In genomic region chrX:94657734-94658133, GRCm38 (mm10) we compare ENCODE assay signal across 27 mouse cellular contexts. TPM values are rescaled to one million over a fixed set of nuclear protein-coding genes. Genes with fewer than 3 reads are reported as not detected.
A peak's percentile ranks its signal among the peaks of the same experiment; 100 is the strongest.
DNase-seq lines count a peak whose midpoint lies in the region; ATAC-seq and TF ChIP-seq lines count a peak whose summit lies in the region.
"Had no signal": no experiment of that assay in that cellular context is flagged by ENCODE, and none has a peak within 500 bp of the region (broad histone marks: within the 10 kb centered on the region; RNA-seq: fewer than 3 reads in every experiment).

No protein-coding gene starts in this region.

- 57% methylated on average over 2 of the region's 2 CpGs for WGBS in heart, embryonic 11.5 days (ENCODE audit: insufficient replicate concordance)
- 46% methylated on average over 2 of the region's 2 CpGs for WGBS in kidney, embryonic 15.5 days

- H3K4me3 ChIP-seq in testis, adult 2 months (ENCODE audit: control insufficient read depth, low read depth, low read length), result no peak overlapping the region
- no peak overlapping the region for H3K4me3 ChIP-seq in heart, embryonic 11.5 days (ENCODE audit: low read depth, low read length)
- H3K4me3 ChIP-seq in kidney, embryonic 15.5 days (replicated peaks), result no peak overlapping the region
- H3K4me3 ChIP-seq: embryonic facial prominence, embryonic 15.5 days; erythroblast, embryonic 14.5 days; heart, embryonic 10.5 days; heart, embryonic 15.5 days; hindbrain, embryonic 13.5 days had no signal

- H3K9ac ChIP-seq in heart, embryonic 11.5 days (ENCODE audit: low read depth, low read length), result no peak overlapping the region
- H3K9ac ChIP-seq in kidney, embryonic 15.5 days, result no peak overlapping the region
- H3K9ac ChIP-seq: embryonic facial prominence, embryonic 15.5 days; heart, embryonic 15.5 days; hindbrain, embryonic 13.5 days had no signal

- no peaks in the 10 kb centered on the region for H3K4me1 ChIP-seq in testis, adult 2 months (ENCODE audit: control insufficient read depth, insufficient read depth, low read length)
- H3K4me1 ChIP-seq in heart, embryonic 11.5 days (ENCODE audit: control insufficient read depth, insufficient read depth, low read length), result no peaks in the 10 kb centered on the region
- H3K4me1 ChIP-seq in kidney, embryonic 15.5 days, result no peaks in the 10 kb centered on the region
- H3K4me1 ChIP-seq: embryonic facial prominence, embryonic 15.5 days; heart, embryonic 10.5 days; heart, embryonic 15.5 days; hindbrain, embryonic 13.5 days had no signal

- H3K27ac ChIP-seq in testis, adult 2 months (ENCODE audit: control insufficient read depth, insufficient read depth, low read depth, low read length), result peak overlapping the region; percentile 39; the same call in 1 of the 2 replicates
- H3K27ac ChIP-seq in heart, embryonic 11.5 days (ENCODE audit: low read depth, low read length), result no peak overlapping the region
- H3K27ac ChIP-seq in kidney, embryonic 15.5 days, result no peak overlapping the region
- H3K27ac ChIP-seq: embryonic facial prominence, embryonic 15.5 days; heart, embryonic 10.5 days; heart, embryonic 15.5 days; hindbrain, embryonic 13.5 days; hindbrain, postnatal 0 days had no signal

- TF ChIP-seq CTCF in testis, adult 2 months (IDR thresholded peaks at IDR 0.05; ENCODE audit: control insufficient read depth, insufficient read depth, insufficient replicate concordance, low read depth, low read length), result no peak

- no peaks in the 10 kb centered on the region for H3K27me3 ChIP-seq in testis, adult 2 months (ENCODE audit: control insufficient read depth, insufficient read depth, low read length)
- H3K27me3 ChIP-seq in heart, embryonic 11.5 days (ENCODE audit: control insufficient read depth, insufficient read depth, low read length), result no peaks in the 10 kb centered on the region
- peaks cover 19% of the 10 kb centered on the region for H3K27me3 ChIP-seq in kidney, embryonic 15.5 days
- H3K27me3 ChIP-seq: embryonic facial prominence, embryonic 15.5 days; heart, embryonic 15.5 days had no signal

- no peak for TF ChIP-seq POLR2A in testis, adult 2 months (IDR thresholded peaks at IDR 0.05; ENCODE audit: control insufficient read depth, low read depth, low read length)

- H3K9me3 ChIP-seq in heart, embryonic 11.5 days (replicated peaks; ENCODE audit: control insufficient read depth, low read length), result no peaks in the 10 kb centered on the region
- H3K9me3 ChIP-seq in kidney, embryonic 15.5 days (replicated peaks), result no peaks in the 10 kb centered on the region
- H3K9me3 ChIP-seq: embryonic facial prominence, embryonic 15.5 days; G1E; heart, embryonic 10.5 days; heart, embryonic 15.5 days; hindbrain, embryonic 13.5 days had no signal

- ATAC-seq in heart, embryonic 11.5 days (replicated peaks; ENCODE audit: insufficient number of reproducible peaks, low FRiP score, low TSS enrichment), result no peak
- ATAC-seq in kidney, embryonic 15.5 days (replicated peaks; ENCODE audit: low FRiP score), result no peak
- ATAC-seq: activated CD4-positive, CD25-positive, alpha-beta regulatory T cell, adult 4 months; CD4-positive, CD25-positive, alpha-beta regulatory T cell, adult 4 months; forebrain, embryonic 16.5 days; hindbrain, postnatal 0 days; Patski had no signal

- H3K36me3 ChIP-seq in testis, adult 2 months (ENCODE audit: control insufficient read depth, insufficient read depth, low read length), result no peaks in the 10 kb centered on the region
- H3K36me3 ChIP-seq in heart, embryonic 11.5 days (ENCODE audit: control insufficient read depth, insufficient read depth, low read length), result no peaks in the 10 kb centered on the region
- no peaks in the 10 kb centered on the region for H3K36me3 ChIP-seq in kidney, embryonic 15.5 days
- H3K36me3 ChIP-seq: embryonic facial prominence, embryonic 15.5 days; G1E; heart, embryonic 10.5 days; heart, embryonic 15.5 days; hindbrain, embryonic 13.5 days had no signal

- DNase-seq in testis, postnatal 10 days (ENCODE audit: low spot score), result no peak
- peak; percentile 60 for DNase-seq in MEL-GATA-1-ER (ENCODE audit: extremely low read depth, low read depth)
- peak; percentile 33 for DNase-seq in gonadal fat pad, adult 2 months (ENCODE audit: low read depth)
- peak; percentile 0 for DNase-seq in skeletal muscle tissue, adult 2 months (ENCODE audit: low read depth, low spot score)
- DNase-seq in gastrocnemius, postnatal 10 days, result no peak
- DNase-seq: adrenal gland, adult 2 months; B cell, adult 2 months; cerebellum, adult 2 months; cerebellum, postnatal 10 days; embryo, embryonic 11 days; gastrocnemius, postnatal 25 days; heart, adult 18-20 months; heart, postnatal 14 days had no signal

- H3K4me2 ChIP-seq in heart, embryonic 11.5 days, result no peak overlapping the region
- H3K4me2 ChIP-seq in kidney, embryonic 15.5 days, result no peak overlapping the region
- H3K4me2 ChIP-seq: embryonic facial prominence, embryonic 15.5 days; heart, embryonic 15.5 days; hindbrain, embryonic 13.5 days had no signal

RNA-seq across cellular contexts. Expression of gene Gspt2, which starts 21.9 kb away (rescaled TPM):
- 3.4 and 4.1 TPM in 2 replicates for polyA plus RNA-seq in testis, adult 2 months (2012; rRNA removed)
- 27.5 and 33.0 TPM in 2 replicates for polyA plus RNA-seq in gonadal fat pad, adult 2 months (2012; rRNA removed)
- polyA plus RNA-seq in heart, embryonic 11.5 days (2014; fragmentation: Nextera tagmentation; extraction: Ambion mirVana), result 5.4 and 6.3 TPM in 2 replicates
- total RNA-seq in gastrocnemius, postnatal 10 days (2021), result 1 to 10 TPM; 1.2 to 1.8 TPM
- 5.1 and 5.8 TPM in 2 replicates for polyA plus RNA-seq in kidney, embryonic 15.5 days (2015; fragmentation: Nextera tagmentation; extraction: Ambion mirVana)
- total RNA-seq: G1E had no signal
- polyA plus RNA-seq: activated CD4-positive, CD25-positive, alpha-beta regulatory T cell, adult 4 months; erythroblast, embryonic 14.5 days; G1E had no signal

Comparison
In these comparisons a context has a peak if more than half of its experiments do, and no peak if none do; other contexts are left out.
1. DNase-seq: peak in MEL-GATA-1-ER (single experiment), gonadal fat pad, adult 2 months (single experiment) and skeletal muscle tissue, adult 2 months (single experiment); none in testis, postnatal 10 days (single experiment) and gastrocnemius, postnatal 10 days (single experiment).